Mouse (Mus musculus) cerebellum, adult 2 months (tissue): Measurements from ENCODE around the gene Igf1r.

Experiments
- CTCF ChIP-seq: fragments of 200-500 bp; IDR thresholded peaks from 2 replicates; pipeline ENCODE4 v1.5.1; 2011; ENCODE audit warnings: low read depth, mild to moderate bottlenecking, control low read depth, low read length, moderate library complexity, borderline replicate concordance; ENCODE audit not compliant: insufficient read depth
- POLR2A ChIP-seq: fragments of 200-500 bp; IDR thresholded peaks from 2 replicates; pipeline ENCODE4 v1.6.1; 2011; ENCODE audit warnings: low read length, control low read depth, borderline replicate concordance; ENCODE audit not compliant: insufficient read depth

DNA sequence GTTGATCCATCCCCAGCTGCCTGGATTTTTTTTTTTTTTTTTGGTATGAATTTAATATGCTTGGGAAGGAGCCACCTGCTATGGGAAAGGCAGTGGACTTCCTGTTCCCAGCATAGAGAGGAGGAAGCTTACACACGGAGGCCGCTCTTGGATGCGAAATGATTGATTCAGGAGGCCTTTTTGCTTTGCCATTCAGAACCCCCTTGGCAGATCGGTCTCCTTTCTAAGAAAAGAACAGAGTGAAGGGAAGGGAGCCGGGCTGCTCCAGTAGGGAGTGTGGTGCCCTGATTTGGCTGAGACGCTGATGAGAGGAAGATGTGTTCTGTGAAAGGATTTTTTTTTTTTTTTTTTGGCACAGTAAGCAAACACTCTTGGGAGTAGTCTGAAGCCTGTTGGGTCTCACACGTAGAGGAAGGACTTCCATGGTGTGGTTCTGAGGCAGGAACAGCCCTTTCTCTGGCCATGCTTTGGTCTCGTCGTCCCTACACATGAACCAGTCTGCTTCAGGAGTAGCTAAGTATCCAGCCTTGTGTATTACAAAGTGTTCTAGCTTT lies 269.1 kb downstream of the Igf1r start:
- no peak for TF ChIP-seq CTCF
- no peak for TF ChIP-seq POLR2A
